Mouse (Mus musculus) kidney, adult 2 months (tissue): ENCODE data around the gene Ubl3. TPM values are rescaled to one million over a fixed set of nuclear protein-coding genes. Genes with fewer than 3 reads are reported as not detected.
A peak's percentile ranks its signal among the peaks of the same experiment; 100 is the strongest.

Experiments
- DNase-seq: peaks from one replicate; pipeline ENCODE4 v3.0.0; 2021
- H3K27ac ChIP-seq: fragments of 200-500 bp; 2 replicates; pipeline ENCODE4 v1.5.1; 2012; ENCODE audit warnings: low read depth, low read length, control low read depth, inconsistent platforms; ENCODE audit not compliant: insufficient read depth
- H3K27me3 ChIP-seq: fragments of 200-500 bp; replicated peaks from 2 replicates; pipeline ENCODE4 v1.6.1; 2012; ENCODE audit warnings: mild to moderate bottlenecking, moderate library complexity, low read length, inconsistent platforms; ENCODE audit not compliant: control insufficient read depth, insufficient read depth
- H3K36me3 ChIP-seq: fragments of 200-500 bp; 2 replicates; pipeline ENCODE4 v1.6.1; 2012; ENCODE audit warnings: mild to moderate bottlenecking, moderate library complexity, low read length, inconsistent platforms; ENCODE audit not compliant: control insufficient read depth, insufficient read depth
- H3K4me1 ChIP-seq: fragments of 200-500 bp; 2 replicates; pipeline ENCODE4 v1.6.1; 2011; ENCODE audit warnings: low read length; ENCODE audit not compliant: control insufficient read depth, insufficient read depth
- H3K4me3 ChIP-seq: fragments of 200-500 bp; 2 replicates; pipeline ENCODE4 v1.5.1; 2011; ENCODE audit warnings: mild to moderate bottlenecking, low read depth, low read length, control low read depth; ENCODE audit not compliant: insufficient read depth
- CTCF ChIP-seq: fragments of 200-500 bp; conservative IDR thresholded peaks from 2 replicates; pipeline ENCODE4 v1.5.1; 2011; ENCODE audit warnings: low read depth, mild to moderate bottlenecking, control low read depth, low read length, moderate library complexity, mixed read lengths; ENCODE audit not compliant: insufficient read depth, insufficient read length
- POLR2A ChIP-seq: fragments of 200-500 bp; IDR thresholded peaks from one replicate; pipeline ENCODE4 v1.6.1; 2011; ENCODE audit warnings: low read depth, low read length, control low read depth
- WGBS: fragments of 180-500 bp; shearing (Covaris S2); methylation state at CpG from one replicate; pipeline ENCODE4 v1.1.7; 2018; 5-methylcytosine and 5-hydroxymethylcytosine counted together
- polyA plus RNA-seq: library from polyadenylated mRNA; depleted of rRNA; stranded (reverse); fragments of >200 nt; gene quantifications from 2 replicates; pipeline ENCODE4 v1.2.3, GENCODE M21; 2012; rRNA removed

The Ubl3 gene
- polyA plus RNA-seq, 1 experiment, result 71.3 TPM

- DNase-seq, result peak; percentile 26
- no peak for TF ChIP-seq CTCF
- TF ChIP-seq POLR2A, result no peak
Measured at GRCm38 (mm10) chr5:148465091-148465490, 87.5 kb downstream of the Ubl3 start.

GRCm38 (mm10) chr5:148464489-148464888, 88.1 kb downstream of the Ubl3 start:
- TF ChIP-seq CTCF (no peak), POLR2A (no peak)
- 52% methylated on average over 7 of the region's 7 CpGs for WGBS
- H3K4me3 ChIP-seq, result no peak overlapping the region
- no peaks in the 10 kb centered on the region for H3K27me3 ChIP-seq
- peak; percentile 35 for DNase-seq
- no peak overlapping the region for H3K27ac ChIP-seq
- no peaks in the 10 kb centered on the region for H3K36me3 ChIP-seq
- no peaks in the 10 kb centered on the region for H3K4me1 ChIP-seq

More at GRCm38 (mm10) chr5:148465091-148465490, 87.5 kb downstream of the Ubl3 start:
- H3K27me3 ChIP-seq, result no peaks in the 10 kb centered on the region
- 94% methylated on average over 9 of the region's 9 CpGs for whole genome bisulfite sequencing
- no peaks in the 10 kb centered on the region for H3K4me1 ChIP-seq
- H3K4me3 ChIP-seq, result no peak overlapping the region
- H3K27ac ChIP-seq, result no peak overlapping the region
- H3K36me3 ChIP-seq, result no peaks in the 10 kb centered on the region

GRCm38 (mm10) chr5:148463783-148464294, 88.8 kb downstream of the Ubl3 start:
- 87% methylated on average over 6 of the region's 6 CpGs for WGBS
- no peaks in the 10 kb centered on the region for H3K36me3 ChIP-seq
- no peak for TF ChIP-seq POLR2A
- no peak for TF ChIP-seq CTCF
- no peak overlapping the region for H3K4me3 ChIP-seq
- DNase-seq, result no peak
- no peaks in the 10 kb centered on the region for H3K4me1 ChIP-seq
- H3K27me3 ChIP-seq, result no peaks in the 10 kb centered on the region
- H3K27ac ChIP-seq, result no peak overlapping the region; the same call in 1 of the 2 replicates

Other genes starting within 250 kb of the Ubl3 start
- 4.0 TPM in 2 replicates for gene Slc7a1, start 152.9 kb downstream of the Ubl3 start, polyA plus RNA-seq